Comparison of ENCODE assay signal across 8 mouse cellular contexts in the genomic region with DNA sequence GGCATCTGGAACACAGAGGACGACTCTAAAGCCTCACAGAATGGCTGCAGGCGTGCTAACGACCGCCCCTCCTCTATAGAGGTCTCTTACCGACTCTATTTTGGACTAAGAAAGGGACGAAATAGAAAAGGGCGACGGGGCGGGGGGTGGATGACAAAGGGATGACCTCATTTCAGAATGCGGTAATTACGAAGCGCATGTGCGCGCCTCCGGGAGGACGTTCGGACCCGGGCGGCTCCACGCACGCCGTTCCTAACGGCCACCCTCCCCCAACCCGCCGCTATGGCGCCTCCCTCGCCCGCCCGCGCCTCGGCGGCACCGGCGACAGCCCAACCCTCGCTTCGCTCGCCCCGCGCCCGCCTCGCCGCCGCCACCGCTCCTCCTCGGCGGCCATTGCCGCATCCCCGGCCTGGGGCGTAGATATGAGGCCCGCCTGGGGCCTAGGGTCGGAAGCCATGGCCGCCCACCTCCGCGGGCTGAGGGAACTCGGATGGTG. TPM values are rescaled to one million over a fixed set of nuclear protein-coding genes. Genes with fewer than 3 reads are reported as not detected.
DNase-seq lines count a peak whose midpoint lies in the region; ATAC-seq and TF ChIP-seq lines count a peak whose summit lies in the region.

No protein-coding gene starts in this region.

- H3K9me3 ChIP-seq in limb, embryonic 11.5 days (ENCODE audit: control insufficient read depth, low read length) = no peaks in the 10 kb centered on the region
- H3K9me3 ChIP-seq in midbrain, embryonic 10.5 days (replicated peaks) = no peaks in the 10 kb centered on the region
- no peaks in the 10 kb centered on the region for H3K9me3 ChIP-seq in stomach, embryonic 16.5 days (replicated peaks; ENCODE audit: control insufficient read depth, low read length)

- under 1% methylated on average over 48 of the region's 55 CpGs for WGBS in limb, embryonic 11.5 days
- under 1% methylated on average over 51 of the region's 55 CpGs for WGBS in midbrain, embryonic 10.5 days
- WGBS in stomach, embryonic 16.5 days = under 1% methylated on average over 53 of the region's 55 CpGs

- H3K4me1 ChIP-seq in cortical plate, adult 2 months (ENCODE audit: control insufficient read depth, insufficient read depth, low read length) = 0 out of 2 replicates have a peak, but pooled peaks cover 1% of the 10 kb centered on the region
- peaks cover 6% of the 10 kb centered on the region for H3K4me1 ChIP-seq in limb, embryonic 11.5 days (ENCODE audit: control insufficient read depth, insufficient read depth, low read length)
- H3K4me1 ChIP-seq in midbrain, embryonic 10.5 days = peaks cover 40% of the 10 kb centered on the region
- peaks cover 18% of the 10 kb centered on the region for H3K4me1 ChIP-seq in stomach, embryonic 16.5 days (ENCODE audit: control insufficient read depth, insufficient read depth, low read length)

- TF ChIP-seq CTCF in cortical plate, adult 2 months (IDR thresholded peaks at IDR 0.05; ENCODE audit: extremely low read depth, insufficient read depth, low read length) = no peak

- peak overlapping the region; percentile 92 for H3K4me3 ChIP-seq in cortical plate, adult 2 months (ENCODE audit: insufficient read depth, low read length)
- H3K4me3 ChIP-seq in limb, embryonic 11.5 days (ENCODE audit: low read depth, low read length) = peak overlapping the region; percentile 99
- H3K4me3 ChIP-seq in midbrain, embryonic 10.5 days = peak overlapping the region; percentile 98
- H3K4me3 ChIP-seq in stomach, embryonic 16.5 days (replicated peaks; ENCODE audit: low read length) = peak overlapping the region; percentile 88

- TF ChIP-seq POLR2A in cortical plate, adult 2 months (IDR thresholded peaks at IDR 0.05; ENCODE audit: extremely low read depth, insufficient read depth, low read length) = peak; percentile 31; the same call in 1 of the 2 replicates

- H3K4me2 ChIP-seq in limb, embryonic 11.5 days (ENCODE audit: low read depth, severe bottlenecking) = peak overlapping the region; percentile 65
- H3K4me2 ChIP-seq in stomach, embryonic 16.5 days (ENCODE audit: low read depth, low read length) = peak overlapping the region; percentile 59

- ATAC-seq in limb, embryonic 11.5 days (ENCODE audit: insufficient number of reproducible peaks, low FRiP score, low TSS enrichment, low read depth) = peak; percentile 66
- ATAC-seq in stomach, embryonic 16.5 days (ENCODE audit: insufficient read depth, low FRiP score) = peak; percentile 48

- peaks cover 10% of the 10 kb centered on the region; the same call in 1 of the 2 replicates for H3K36me3 ChIP-seq in limb, embryonic 11.5 days (ENCODE audit: control insufficient read depth, insufficient read depth, low read length)
- peaks cover 39% of the 10 kb centered on the region for H3K36me3 ChIP-seq in midbrain, embryonic 10.5 days
- H3K36me3 ChIP-seq in stomach, embryonic 16.5 days (ENCODE audit: control insufficient read depth, insufficient read depth, low read length) = 0 out of 2 replicates have a peak, but pooled peaks cover 1% of the 10 kb centered on the region

- H3K27ac ChIP-seq in cortical plate, adult 2 months (ENCODE audit: insufficient read depth, low read length) = peak overlapping the region; percentile 94
- H3K27ac ChIP-seq in limb, embryonic 11.5 days (replicated peaks; ENCODE audit: low read depth, low read length) = peak overlapping the region; percentile 85
- peak overlapping the region; percentile 100 for H3K27ac ChIP-seq in midbrain, embryonic 10.5 days (replicated peaks)
- peak overlapping the region; percentile 87 for H3K27ac ChIP-seq in stomach, embryonic 16.5 days (ENCODE audit: low read length)

- peak; percentile 49 for DNase-seq in urinary bladder, postnatal 25 days (ENCODE audit: low spot score)
- no peak for DNase-seq in urinary bladder, postnatal 10 days (ENCODE audit: low spot score)
- peak; percentile 38 for DNase-seq in gastrocnemius, postnatal 14 days
- DNase-seq in kidney, adult 18-20 months = peak; percentile 61
- DNase-seq in limb, embryonic 11.5 days (ENCODE audit: low spot score) = peak; percentile 69
- DNase-seq in midbrain, embryonic 10.5 days (ENCODE audit: low spot score) = peak; percentile 74

- H3K27me3 ChIP-seq in limb, embryonic 11.5 days (ENCODE audit: control insufficient read depth, insufficient read depth, low read length) = no peaks in the 10 kb centered on the region
- H3K27me3 ChIP-seq in midbrain, embryonic 10.5 days (ENCODE audit: low read depth, poor library complexity, severe bottlenecking) = 0 out of 2 replicates have a peak, but pooled peaks cover 5% of the 10 kb centered on the region
- no peaks in the 10 kb centered on the region for H3K27me3 ChIP-seq in stomach, embryonic 16.5 days (ENCODE audit: control insufficient read depth, insufficient read depth, low read length)

- H3K9ac ChIP-seq in limb, embryonic 11.5 days (ENCODE audit: low read length) = peak overlapping the region; percentile 99
- H3K9ac ChIP-seq in stomach, embryonic 16.5 days (ENCODE audit: low read length) = peak overlapping the region; percentile 98

- intact Hi-C loops in gastrocnemius, postnatal 14 days (cut with DNase I; ENCODE audit: low total_unique reads) = no loop called here

RNA-seq across cellular contexts. Expression of a gene that starts 6.8 kb away (rescaled TPM):
- polyA plus RNA-seq in cortical plate, adult 2 months (2012; rRNA removed) = 521 and 542 TPM in 2 replicates
- 10 to 100 TPM; 33.3 to 62.2 TPM for total RNA-seq in gastrocnemius, postnatal 14 days (2021)
- 1,253 and 1,280 TPM in 2 replicates for polyA plus RNA-seq in limb, embryonic 11.5 days (2014; fragmentation: Nextera tagmentation; extraction: Ambion mirVana)
- polyA plus RNA-seq in midbrain, embryonic 10.5 days (2016; fragmentation: Nextera tagmentation; extraction: Ambion mirVana) = 1,099 and 1,206 TPM in 2 replicates
- 654 and 733 TPM in 2 replicates for polyA plus RNA-seq in stomach, embryonic 16.5 days (2015; fragmentation: Nextera tagmentation; extraction: Ambion mirVana)

RNA-seq across cellular contexts. Expression of a gene that starts 13.3 kb away (rescaled TPM):
- not detected in 2 replicates for polyA plus RNA-seq in cortical plate, adult 2 months (2012; rRNA removed)
- not detected for total RNA-seq in gastrocnemius, postnatal 14 days (2021)
- 0.20 and 0.27 TPM in 2 replicates for polyA plus RNA-seq in limb, embryonic 11.5 days (2014; fragmentation: Nextera tagmentation; extraction: Ambion mirVana)
- polyA plus RNA-seq in midbrain, embryonic 10.5 days (2016; fragmentation: Nextera tagmentation; extraction: Ambion mirVana) = not detected in 2 replicates
- 0.25 TPM in 1 of 2 replicates, not detected in the other for polyA plus RNA-seq in stomach, embryonic 16.5 days (2015; fragmentation: Nextera tagmentation; extraction: Ambion mirVana)

RNA-seq across cellular contexts. Expression of a gene that starts 42.0 kb away (rescaled TPM):
- 23.9 and 24.2 TPM in 2 replicates for polyA plus RNA-seq in cortical plate, adult 2 months (2012; rRNA removed)
- 10 to 100 TPM; 19.1 to 20.3 TPM for total RNA-seq in gastrocnemius, postnatal 14 days (2021)
- polyA plus RNA-seq in limb, embryonic 11.5 days (2014; fragmentation: Nextera tagmentation; extraction: Ambion mirVana) = 21.6 and 23.2 TPM in 2 replicates
- polyA plus RNA-seq in midbrain, embryonic 10.5 days (2016; fragmentation: Nextera tagmentation; extraction: Ambion mirVana) = 22.6 and 27.9 TPM in 2 replicates
- polyA plus RNA-seq in stomach, embryonic 16.5 days (2015; fragmentation: Nextera tagmentation; extraction: Ambion mirVana) = 23.0 and 23.4 TPM in 2 replicates
